Mouse (Mus musculus) granulocyte monocyte progenitor cell, adult 5-6 weeks (primary cell): Measurements from ENCODE around the gene Ppm1d. TPM values are rescaled to one million over a fixed set of nuclear protein-coding genes. Genes with fewer than 3 reads are reported as not detected.
A peak's percentile ranks its signal among the peaks of the same experiment; 100 is the strongest.

Experiments used
- ATAC-seq: replicated peaks from 2 replicates; pipeline ENCODE4 v1.8.0; 2016; ENCODE audit warnings: mild to moderate bottlenecking, moderate TSS enrichment, inconsistent platforms; ENCODE audit not compliant: poor library complexity, severe bottlenecking
- total RNA-seq, 2 experiments: library from RNA; stranded (forward) in 1 of 2; stranded (reverse) in 1 of 2; fragments of 200-712, 200-1000 nt in 1 of 2; fragments of >200 nt in 1 of 2; fragmentation: Nextera tagmentation in 1 of 2; gene quantifications; 2 replicates each; pipeline ENCODE4 v1.2.3; 2014 to 2017

Gene Ppm1d
- 17.7 and 39.6 TPM in 2 replicates for total RNA-seq (2014; fragmentation: Nextera tagmentation)
- total RNA-seq (2017) = 12.7 and 18.7 TPM in 2 replicates

- peak; percentile 89 for ATAC-seq
These were observed at the start of gene Ppm1d for GRCm38 (mm10) chr11:85310713-85311574. Gene Ppm1d (plus strand): TSS chr11:85311244.

- ATAC-seq = no peak
These were observed 46.4 kb upstream of the Ppm1d start for GRCm38 (mm10) chr11:85264635-85265034.

GRCm38 (mm10) chr11:85267393-85267792, 43.7 kb upstream of the Ppm1d start:
- no peak for ATAC-seq

- peak; percentile 53 for ATAC-seq
These were observed 40.4 kb upstream of the Ppm1d start for GRCm38 (mm10) chr11:85270631-85271030.

GRCm38 (mm10) chr11:85273299-85273698, 37.7 kb upstream of the Ppm1d start:
- no peak for ATAC-seq

GRCm38 (mm10) chr11:85275151-85275550, 35.9 kb upstream of the Ppm1d start:
- peak; percentile 44 for ATAC-seq

- peak; percentile 80 for ATAC-seq
These were observed 33.4 kb upstream of the Ppm1d start for GRCm38 (mm10) chr11:85277609-85278008.

- no peak for ATAC-seq
These were observed 32.9 kb upstream of the Ppm1d start for GRCm38 (mm10) chr11:85278175-85278574.

- no peak for ATAC-seq
These were observed 29.7 kb upstream of the Ppm1d start for GRCm38 (mm10) chr11:85281219-85281878.

GRCm38 (mm10) chr11:85297953-85298352, 13.1 kb upstream of the Ppm1d start:
- no peak for ATAC-seq

GRCm38 (mm10) chr11:85299880-85300279, 11.2 kb upstream of the Ppm1d start:
- no peak for ATAC-seq

- no peak for ATAC-seq
These were observed 9.9 kb upstream of the Ppm1d start for GRCm38 (mm10) chr11:85301161-85301560.

GRCm38 (mm10) chr11:85301836-85302235, 9.2 kb upstream of the Ppm1d start:
- ATAC-seq = no peak

GRCm38 (mm10) chr11:85306577-85307260, 4.3 kb upstream of the Ppm1d start:
- ATAC-seq = no peak

GRCm38 (mm10) chr11:85308799-85309198, 2.2 kb upstream of the Ppm1d start:
- ATAC-seq = no peak

GRCm38 (mm10) chr11:85310407-85310712, 684 bp upstream of the Ppm1d start:
- ATAC-seq = no peak

GRCm38 (mm10) chr11:85311645-85312490, 824 bp downstream of the Ppm1d start:
- ATAC-seq = peak; percentile 34; the same call in 1 of the 2 replicates

- no peak for ATAC-seq
These were observed 1.8 kb downstream of the Ppm1d start for GRCm38 (mm10) chr11:85312818-85313217.

GRCm38 (mm10) chr11:85313361-85313760, 2.3 kb downstream of the Ppm1d start:
- ATAC-seq = no peak
